Mouse (Mus musculus) lung, embryonic 14.5 days (tissue): Measurements from ENCODE around the gene Nudt5. TPM values are rescaled to one million over a fixed set of nuclear protein-coding genes. Genes with fewer than 3 reads are reported as not detected.
"Not testable (repeated sequence)": the region's sequence is repeated elsewhere in the genome, so short reads cannot be mapped to it uniquely, and the experiment has no call there.

Source experiments
- ATAC-seq: fragments of 200-750 bp; cut with Nextera tagmentation; 2 replicates; pipeline ENCODE4 v1.8.0; 2017; ENCODE audit warnings: mild to moderate bottlenecking, moderate TSS enrichment, moderate library complexity; ENCODE audit not compliant: insufficient read depth
- DNase-seq: peaks from one replicate; pipeline ENCODE4 v3.0.0-alpha.2; 2015
- H3K27ac ChIP-seq: fragments of 300-500 bp; sonication (generic); 2 replicates; pipeline ENCODE4 v1.5.1; 2014; ENCODE audit warnings: low read depth, mild to moderate bottlenecking, moderate library complexity
- H3K27me3 ChIP-seq: fragments of 300-500 bp; sonication (generic); 2 replicates; pipeline ENCODE4 v1.6.1; 2014; ENCODE audit warnings: low read length, control low read depth; ENCODE audit not compliant: insufficient read depth
- H3K36me3 ChIP-seq: fragments of 300-500 bp; sonication (generic); 2 replicates; pipeline ENCODE4 v1.6.1; 2014; ENCODE audit warnings: control low read depth; ENCODE audit not compliant: insufficient read depth
- H3K4me1 ChIP-seq: fragments of 300-500 bp; sonication (generic); 2 replicates; pipeline ENCODE4 v1.6.1; 2014; ENCODE audit warnings: antibody characterized with exemption, control low read depth; ENCODE audit not compliant: insufficient read depth
- H3K4me2 ChIP-seq: fragments of 300-500 bp; sonication (generic); 2 replicates; pipeline ENCODE4 v1.6.1; 2014; ENCODE audit warnings: mild to moderate bottlenecking
- H3K4me3 ChIP-seq: fragments of 300-500 bp; sonication (generic); 2 replicates; pipeline ENCODE4 v1.5.1; 2014; ENCODE audit warnings: low read depth, low read length
- H3K9ac ChIP-seq: fragments of 300-500 bp; sonication (generic); 2 replicates; pipeline ENCODE4 v1.6.1; 2014
- H3K9me3 ChIP-seq: fragments of 300-500 bp; sonication (generic); 2 replicates; pipeline ENCODE4 v1.6.1; 2016; ENCODE audit warnings: low read depth, low read length, control low read depth
- CTCF ChIP-seq: IDR thresholded peaks from 2 replicates; pipeline ENCODE4 v1.5.1; 2016; ENCODE audit warnings: antibody characterized with exemption, low read depth
- WGBS: fragments of 180-500 bp; shearing (Covaris S2); extraction: QIAGEN DNeasy Blood & Tissue Kit; methylation state at CpG from one replicate; pipeline ENCODE4 v1.1.7; 2014; 5-methylcytosine and 5-hydroxymethylcytosine counted together
- polyA plus RNA-seq: library from polyadenylated mRNA; unstranded; fragments of >200 nt; fragmentation: Nextera tagmentation; extraction: Ambion mirVana; gene quantifications from 2 replicates; pipeline ENCODE4 v1.2.1, GENCODE M21; 2014

Gene Nudt5
- polyA plus RNA-seq, 1 experiment from 2014 or later: 83.9 TPM

- not testable (repeated sequence) for ATAC-seq, H3K4me3 ChIP-seq
- peak; percentile 74 for DNase-seq
These were observed 38.6 kb upstream of the Nudt5 start for GRCm38 (mm10) chr2:5806201-5806600.

GRCm38 (mm10) chr2:5810036-5810718 is 34.6 kb upstream of the Nudt5 start:
- H3K9me3 ChIP-seq: no peaks in the 10 kb centered on the region
- no peak overlapping the region for H3K4me3 ChIP-seq
- H3K9ac ChIP-seq: no peak overlapping the region
- peaks cover 61% of the 10 kb centered on the region for H3K36me3 ChIP-seq
- no peak overlapping the region for H3K4me2 ChIP-seq
- H3K4me1 ChIP-seq: no peaks in the 10 kb centered on the region
- WGBS: 92% methylated on average over 5 of the region's 5 CpGs
- no peaks in the 10 kb centered on the region for H3K27me3 ChIP-seq
- no peak for TF ChIP-seq CTCF
- no peak for DNase-seq
- H3K27ac ChIP-seq: no peak overlapping the region
- ATAC-seq: no peak

More at GRCm38 (mm10) chr2:5806201-5806600, 38.6 kb upstream of the Nudt5 start:
- peak; percentile 50 for TF ChIP-seq CTCF
- not testable (repeated sequence) for H3K9me3 ChIP-seq, H3K4me1 ChIP-seq, H3K27me3 ChIP-seq, H3K9ac ChIP-seq, H3K27ac ChIP-seq, H3K4me2 ChIP-seq
- WGBS: 75% methylated on average over 3 of the region's 3 CpGs
- H3K36me3 ChIP-seq: peaks cover 49% of the 10 kb centered on the region

- no peaks in the 10 kb centered on the region for H3K9me3 ChIP-seq
- TF ChIP-seq CTCF: no peak
- no peak overlapping the region for H3K27ac ChIP-seq
- no peak for DNase-seq
- 90% methylated on average over 5 of the region's 5 CpGs for WGBS
- no peak overlapping the region for H3K9ac ChIP-seq
- no peak overlapping the region for H3K4me2 ChIP-seq
- ATAC-seq: no peak
- H3K4me3 ChIP-seq: no peak overlapping the region
- H3K27me3 ChIP-seq: no peaks in the 10 kb centered on the region
- H3K36me3 ChIP-seq: peaks cover 63% of the 10 kb centered on the region
- no peaks in the 10 kb centered on the region for H3K4me1 ChIP-seq
These were observed 33.5 kb upstream of the Nudt5 start for GRCm38 (mm10) chr2:5811235-5811782.

- no peaks in the 10 kb centered on the region for H3K9me3 ChIP-seq
- no peak for ATAC-seq
- WGBS: 89% methylated on average over 10 of the region's 10 CpGs
- H3K36me3 ChIP-seq: peaks cover 71% of the 10 kb centered on the region
- no peak overlapping the region for H3K9ac ChIP-seq
- no peak overlapping the region for H3K4me3 ChIP-seq
- H3K4me1 ChIP-seq: no peaks in the 10 kb centered on the region
- H3K27ac ChIP-seq: no peak overlapping the region
- no peak overlapping the region for H3K4me2 ChIP-seq
- no peaks in the 10 kb centered on the region for H3K27me3 ChIP-seq
- no peak for TF ChIP-seq CTCF
- DNase-seq: no peak
These were observed 23.6 kb upstream of the Nudt5 start for GRCm38 (mm10) chr2:5821264-5821663.

- H3K27ac ChIP-seq: no peak overlapping the region
- DNase-seq (no peak), ATAC-seq (no peak)
- WGBS: 95% methylated on average over 6 of the region's 6 CpGs
- H3K4me2 ChIP-seq: no peak overlapping the region
- no peak overlapping the region for H3K4me3 ChIP-seq
- no peaks in the 10 kb centered on the region for H3K4me1 ChIP-seq
- H3K27me3 ChIP-seq: no peaks in the 10 kb centered on the region
- H3K9ac ChIP-seq: no peak overlapping the region
- TF ChIP-seq CTCF: no peak
- H3K36me3 ChIP-seq: peaks cover 69% of the 10 kb centered on the region
- H3K9me3 ChIP-seq: no peaks in the 10 kb centered on the region
These were observed 22.4 kb upstream of the Nudt5 start for GRCm38 (mm10) chr2:5822449-5822848.

- TF ChIP-seq CTCF: peak; percentile 50
- Histone ChIP-seq H3K4me3 (no peak overlapping the region), H3K36me3 (peaks cover 61% of the 10 kb centered on the region), H3K4me1 (no peaks in the 10 kb centered on the region), H3K4me2 (no peak overlapping the region), H3K9ac (no peak overlapping the region), H3K9me3 (no peaks in the 10 kb centered on the region), H3K27ac (no peak overlapping the region), H3K27me3 (no peaks in the 10 kb centered on the region)
- DNase-seq: peak; percentile 48
- ATAC-seq: no peak
- 15% methylated on average over 1 of the region's 1 CpGs for whole genome bisulfite sequencing
These were observed 20.6 kb upstream of the Nudt5 start for GRCm38 (mm10) chr2:5824213-5824612.

GRCm38 (mm10) chr2:5824685-5825084 is 20.1 kb upstream of the Nudt5 start:
- Histone ChIP-seq H3K4me2 (no peak overlapping the region), H3K9me3 (no peaks in the 10 kb centered on the region), H3K27ac (no peak overlapping the region), H3K4me3 (no peak overlapping the region), H3K4me1 (no peaks in the 10 kb centered on the region), H3K36me3 (peaks cover 56% of the 10 kb centered on the region), H3K27me3 (no peaks in the 10 kb centered on the region), H3K9ac (no peak overlapping the region)
- no peak for DNase-seq
- 82% methylated on average over 5 of the region's 5 CpGs for WGBS
- ATAC-seq: no peak
- TF ChIP-seq CTCF: no peak
